Mouse (Mus musculus): ENCODE results near the gene Zfp523. TPM values are rescaled to one million over a fixed set of nuclear protein-coding genes. Genes with fewer than 3 reads are reported as not detected.

Gene Zfp523
- polyA plus RNA-seq, 1 experiment = 81.9 TPM

GRCm38 (mm10) chr17:28160361-28160760 is 16.6 kb upstream of the Zfp523 start:
- DNase-seq (ENCODE audit: low read depth) = no peak

- DNase-seq (ENCODE audit: low read depth) = no peak
Measured at GRCm38 (mm10) chr17:28161310-28161881, 15.5 kb upstream of the Zfp523 start.

GRCm38 (mm10) chr17:28163666-28164065 is 13.3 kb upstream of the Zfp523 start:
- DNase-seq (ENCODE audit: low read depth) = no peak

- no peak for DNase-seq (ENCODE audit: low read depth)
Measured at GRCm38 (mm10) chr17:28170460-28171305, 6.2 kb upstream of the Zfp523 start.

GRCm38 (mm10) chr17:28172690-28173089 is 4.2 kb upstream of the Zfp523 start:
- peak; percentile 40 for DNase-seq (ENCODE audit: low read depth)

- DNase-seq (ENCODE audit: low read depth) = no peak
Measured at GRCm38 (mm10) chr17:28177540-28178046, 664 bp downstream of the Zfp523 start.

GRCm38 (mm10) chr17:28180331-28180730 is 3.4 kb downstream of the Zfp523 start:
- DNase-seq (ENCODE audit: low read depth) = no peak

- DNase-seq (ENCODE audit: low read depth) = no peak
Measured at GRCm38 (mm10) chr17:28180783-28181544, 4.0 kb downstream of the Zfp523 start.

GRCm38 (mm10) chr17:28184971-28185638 is 8.2 kb downstream of the Zfp523 start:
- no peak for DNase-seq (ENCODE audit: low read depth)

- DNase-seq (ENCODE audit: low read depth) = no peak
Measured at GRCm38 (mm10) chr17:28188313-28188712, 11.4 kb downstream of the Zfp523 start.

GRCm38 (mm10) chr17:28192754-28193153 is 15.8 kb downstream of the Zfp523 start:
- DNase-seq (ENCODE audit: low read depth) = no peak

- no peak for DNase-seq (ENCODE audit: low read depth)
Measured at GRCm38 (mm10) chr17:28193559-28193958, 16.6 kb downstream of the Zfp523 start.

- DNase-seq (ENCODE audit: low read depth) = no peak
Measured at GRCm38 (mm10) chr17:28195033-28195432, 18.1 kb downstream of the Zfp523 start.

- no peak for DNase-seq (ENCODE audit: low read depth)
Measured at GRCm38 (mm10) chr17:28197646-28198045, 20.7 kb downstream of the Zfp523 start.

- no peak for DNase-seq (ENCODE audit: low read depth)
Measured at GRCm38 (mm10) chr17:28201982-28202381, 25.1 kb downstream of the Zfp523 start.

GRCm38 (mm10) chr17:28204052-28204720 is 27.3 kb downstream of the Zfp523 start:
- no peak for DNase-seq (ENCODE audit: low read depth)

GRCm38 (mm10) chr17:28205443-28205842 is 28.5 kb downstream of the Zfp523 start:
- DNase-seq (ENCODE audit: low read depth) = no peak

- DNase-seq (ENCODE audit: low read depth) = no peak
Measured at GRCm38 (mm10) chr17:28207092-28207491, 30.2 kb downstream of the Zfp523 start.

GRCm38 (mm10) chr17:28207591-28208313 is 30.8 kb downstream of the Zfp523 start, which contains the start of gene Def6:
TSS of gene Def6 (plus strand) at chr17:28207778.
- DNase-seq (ENCODE audit: low read depth) = no peak

GRCm38 (mm10) chr17:28208314-28208612 is 31.3 kb downstream of the Zfp523 start:
- DNase-seq (ENCODE audit: low read depth) = no peak

Measured in gonadal fat pad, adult 2 months (tissue).